Mouse (Mus musculus): ENCODE measurements around the gene Coro1a.

Coro1a gene

DNA sequence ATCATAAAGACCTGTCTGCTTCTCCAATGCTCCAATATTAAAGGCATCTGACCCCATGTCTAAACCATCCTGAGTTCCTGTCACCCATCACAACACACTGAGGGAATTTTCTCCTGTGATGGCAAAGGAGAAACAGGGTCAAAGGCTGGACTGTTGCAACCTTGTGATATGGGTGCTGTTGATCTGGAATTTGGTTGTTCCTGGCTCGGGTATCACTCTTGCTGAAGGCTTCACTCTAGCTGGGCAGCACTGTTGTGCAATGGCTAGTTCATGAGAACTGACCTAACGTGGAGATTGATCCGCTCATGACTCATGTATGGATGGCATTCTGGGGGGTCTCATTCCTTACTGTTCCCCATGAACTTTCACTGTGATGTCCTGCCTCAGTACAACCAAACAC is 18.6 kb downstream of the Coro1a start:
- WGBS: 87% methylated on average over 3 of the region's 3 CpGs

DNA sequence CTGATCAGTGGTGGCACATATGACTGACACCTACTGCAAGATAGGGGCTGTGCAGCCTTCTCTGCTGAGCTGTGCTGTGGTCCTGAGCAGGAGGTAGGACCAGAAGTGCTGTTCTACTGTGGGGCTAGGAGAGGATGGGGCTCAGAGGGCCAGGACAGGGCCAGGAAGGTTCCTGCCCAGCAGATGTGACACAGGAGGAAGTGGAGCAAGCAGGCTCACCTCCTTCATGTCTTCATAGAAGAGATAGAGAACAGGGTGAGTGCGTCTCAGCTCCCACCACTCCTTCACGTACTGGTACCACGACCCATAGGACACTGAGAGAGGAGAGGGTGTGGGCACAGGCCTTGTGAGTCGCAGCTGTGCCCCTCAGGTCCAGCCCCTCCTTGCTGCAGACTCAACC is 19.4 kb downstream of the Coro1a start:
- WGBS: 86% methylated on average over 4 of the region's 4 CpGs

DNA sequence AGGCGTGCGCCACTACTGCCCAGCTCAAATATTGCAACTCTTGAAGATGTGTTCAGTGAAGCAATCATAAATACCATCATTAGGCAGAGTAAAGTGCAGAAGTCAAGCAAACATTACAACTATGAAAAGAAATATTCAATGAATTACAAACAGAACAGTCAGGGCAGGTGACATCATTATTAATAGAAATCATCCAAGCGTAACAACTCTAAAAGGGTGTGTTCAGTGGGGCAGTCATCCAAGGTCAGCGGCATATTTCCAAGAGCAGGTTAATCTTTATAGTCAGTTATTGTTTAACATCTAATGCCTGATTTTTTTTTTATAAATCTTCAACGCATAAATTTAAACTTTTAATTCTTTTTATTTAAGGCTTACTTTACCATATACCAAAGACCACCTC is 26.4 kb downstream of the Coro1a start:
- 94% methylated on average over 5 of the region's 5 CpGs for WGBS

DNA sequence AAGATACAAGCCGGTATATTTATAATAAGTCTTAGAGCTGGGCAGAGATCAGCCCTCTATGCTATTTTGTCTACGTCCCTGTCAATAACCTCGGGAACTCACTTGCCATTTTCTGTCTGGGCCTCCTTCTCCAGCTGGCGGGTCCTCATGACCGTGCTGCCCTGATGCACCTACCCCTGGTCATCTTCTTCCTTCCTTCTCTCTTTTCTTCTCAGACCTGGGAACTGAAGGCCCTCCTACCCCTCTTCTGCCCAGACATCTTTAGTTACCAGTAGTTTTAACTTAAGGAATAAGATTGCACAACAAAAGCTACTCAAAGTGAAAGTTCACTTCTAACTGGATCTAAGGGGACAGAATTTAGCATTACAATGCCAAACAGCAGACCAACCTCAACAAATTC is 27.9 kb downstream of the Coro1a start:
- WGBS: 87% methylated on average over 5 of the region's 5 CpGs

DNA sequence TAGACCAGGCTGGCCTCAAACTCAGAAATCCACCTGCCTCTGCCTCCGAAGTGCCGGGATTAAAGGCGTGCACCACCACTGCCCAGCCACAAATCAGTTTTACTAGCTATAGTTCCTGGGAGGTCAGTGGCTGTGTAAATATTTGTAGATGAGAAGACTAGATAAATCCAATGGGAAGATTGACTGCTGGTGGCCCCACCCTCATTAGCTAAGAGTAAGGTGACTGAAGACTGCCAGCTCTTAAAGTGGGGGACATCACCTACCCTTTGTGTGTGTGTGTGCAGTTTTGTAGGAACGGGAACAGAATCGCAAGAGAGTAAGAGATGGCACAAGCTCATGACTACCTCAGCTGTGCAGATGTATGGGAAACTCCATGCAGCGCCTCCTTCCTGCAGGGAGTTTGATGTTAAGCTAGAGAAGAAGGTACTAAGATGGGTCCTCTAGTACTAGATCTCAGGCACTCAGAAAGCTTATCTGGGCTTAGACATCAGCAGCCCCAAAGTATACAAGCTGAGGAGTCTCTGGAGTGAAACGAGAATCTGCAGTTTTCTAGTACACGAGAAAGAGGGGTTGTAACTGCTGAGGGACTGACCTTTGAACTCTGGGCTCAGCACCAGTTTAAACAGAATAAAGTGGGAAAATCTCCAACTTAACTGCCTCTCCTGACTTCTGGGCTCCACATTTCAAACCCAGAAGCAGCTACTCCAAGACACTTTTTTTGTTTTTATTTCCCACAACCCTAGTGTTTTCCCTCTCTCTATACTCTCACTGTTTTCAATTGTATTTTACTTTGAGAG is 28.8 kb downstream of the Coro1a start:
- WGBS: 92% methylated on average over 8 of the region's 8 CpGs

DNA sequence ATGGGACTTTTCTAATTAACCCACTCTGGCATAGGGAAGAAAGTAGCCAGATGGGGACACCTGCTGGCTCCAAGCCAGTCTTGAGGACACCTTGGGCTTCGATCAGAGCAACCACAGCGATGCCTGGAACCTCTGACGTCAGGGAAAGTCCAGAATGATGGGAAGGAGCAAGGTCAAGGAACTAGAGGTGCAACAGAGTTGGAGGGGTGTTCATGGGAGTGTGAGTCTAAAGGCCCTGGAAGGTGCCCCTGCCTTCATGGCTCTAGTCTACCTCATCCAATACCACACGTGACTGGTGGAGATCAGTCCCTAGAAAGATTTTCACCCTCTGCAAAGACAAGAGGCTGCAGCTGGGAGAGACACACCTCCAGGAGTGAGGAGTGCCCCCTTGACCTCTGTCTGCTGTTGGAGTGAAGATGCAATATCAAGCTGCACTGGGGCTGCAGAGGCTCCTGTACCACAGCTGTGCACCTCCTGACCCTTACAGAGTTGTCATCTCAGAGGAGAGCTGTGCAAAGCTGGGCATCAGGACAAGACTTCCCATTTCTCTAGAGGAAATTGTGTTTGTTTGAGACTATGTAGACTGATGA is 30.9 kb downstream of the Coro1a start:
- 71% methylated on average over 4 of the region's 4 CpGs for WGBS

DNA sequence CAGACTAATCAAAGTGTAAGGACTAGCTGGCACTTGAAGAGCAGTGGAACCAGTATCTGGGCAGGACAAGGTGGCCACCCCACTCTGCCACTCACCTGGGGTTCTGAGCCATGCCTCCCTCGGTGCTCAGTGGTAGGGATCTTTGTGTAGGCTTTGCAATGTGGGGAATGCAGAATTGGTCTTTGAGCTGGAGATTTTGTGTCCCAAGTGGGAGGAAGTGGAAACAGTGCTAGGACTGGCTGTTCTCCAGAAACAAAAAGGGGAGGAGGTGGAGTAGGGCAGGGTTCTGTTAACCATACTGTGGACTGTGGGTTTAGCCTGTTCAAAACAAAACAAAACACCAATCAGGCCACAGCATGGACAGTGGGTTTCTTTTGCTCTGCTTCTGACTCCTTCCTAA is 31.4 kb downstream of the Coro1a start, which contains the start of gene Sult1a1:
Gene Sult1a1 (minus strand): TSS at position 226 of the 400 bp plus-strand sequence.
- 23% methylated on average over 1 of the region's 1 CpGs for WGBS

DNA sequence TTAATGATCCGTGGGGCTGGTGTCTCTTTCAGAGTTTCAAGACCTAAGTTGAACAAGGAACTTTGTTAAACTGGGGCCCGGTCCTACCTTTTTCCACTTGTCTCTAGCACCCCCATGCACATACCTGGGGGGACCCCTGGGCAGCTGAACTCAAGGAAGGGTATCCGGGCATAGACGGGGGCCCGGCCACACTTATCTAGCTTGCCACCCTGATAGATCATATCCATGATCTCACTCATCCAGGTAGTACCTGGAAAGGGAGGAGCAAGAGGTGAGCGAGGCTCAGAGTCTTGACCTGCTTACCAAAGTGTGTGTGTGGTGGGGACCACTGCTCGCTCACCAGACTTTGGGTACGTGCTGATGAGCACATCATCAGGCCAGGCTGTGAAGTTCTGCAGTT is 32.5 kb downstream of the Coro1a start:
- 94% methylated on average over 8 of the region's 8 CpGs for WGBS

DNA sequence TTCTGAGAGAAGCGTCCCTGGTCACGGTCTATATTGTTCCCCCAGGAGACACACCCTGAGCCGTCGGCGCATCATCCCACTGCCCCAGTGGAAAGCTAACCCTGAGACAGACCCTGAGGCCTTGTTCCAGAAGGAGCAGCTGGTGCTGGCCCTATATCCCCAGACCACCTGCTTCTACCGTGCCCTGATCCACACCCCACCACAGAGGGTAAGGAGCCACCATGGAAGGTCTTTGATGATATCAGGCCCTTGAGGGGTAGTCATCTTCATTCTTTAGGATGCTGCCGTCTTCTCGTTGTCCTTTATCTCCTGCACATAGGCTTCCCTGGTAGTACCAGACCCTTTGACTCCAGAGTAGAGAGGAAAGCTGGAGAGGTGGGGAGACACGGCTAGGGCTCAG is 35.5 kb downstream of the Coro1a start:
- 95% methylated on average over 9 of the region's 9 CpGs for WGBS

DNA sequence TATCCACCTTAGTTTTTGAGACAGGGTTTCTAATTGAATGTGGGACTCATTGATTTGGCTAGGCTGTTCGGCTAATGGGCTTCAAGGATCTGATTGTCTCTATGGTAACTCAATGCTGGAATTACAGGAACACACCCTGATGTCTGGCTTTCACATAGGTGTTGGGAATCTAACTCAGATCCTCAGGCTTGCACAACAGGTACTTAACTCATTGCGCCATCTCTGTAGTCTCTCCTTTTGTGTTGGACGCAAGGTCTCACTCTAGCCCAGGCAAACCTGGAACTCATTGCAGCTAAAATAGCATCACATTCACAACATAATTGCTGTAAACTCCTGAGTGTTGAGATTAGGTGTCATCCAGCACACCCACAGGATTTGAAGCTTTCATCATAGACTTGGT is 37.4 kb downstream of the Coro1a start:
- over 99% methylated on average over 3 of the region's 3 CpGs for WGBS

DNA sequence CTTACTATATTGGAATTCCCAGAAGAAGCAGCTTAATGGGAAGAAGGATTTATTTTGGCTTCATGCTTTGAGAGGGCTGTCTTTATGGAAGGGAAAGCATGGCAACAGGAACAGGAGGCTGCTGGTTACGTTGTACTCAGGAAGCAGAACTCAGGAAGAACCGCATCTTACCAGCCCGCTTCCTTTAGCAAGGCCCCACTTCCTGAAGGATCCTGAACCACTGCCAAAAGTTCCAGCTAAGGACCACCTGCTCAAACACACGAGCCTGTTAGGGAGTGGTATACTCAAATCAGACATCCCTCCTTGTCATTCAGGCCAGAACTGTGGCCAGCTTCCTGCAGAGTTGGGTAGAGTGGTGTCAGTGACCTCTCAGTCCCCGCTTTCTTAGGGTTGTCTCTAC is 39.1 kb downstream of the Coro1a start:
- WGBS: 69% methylated on average over 5 of the region's 5 CpGs

DNA sequence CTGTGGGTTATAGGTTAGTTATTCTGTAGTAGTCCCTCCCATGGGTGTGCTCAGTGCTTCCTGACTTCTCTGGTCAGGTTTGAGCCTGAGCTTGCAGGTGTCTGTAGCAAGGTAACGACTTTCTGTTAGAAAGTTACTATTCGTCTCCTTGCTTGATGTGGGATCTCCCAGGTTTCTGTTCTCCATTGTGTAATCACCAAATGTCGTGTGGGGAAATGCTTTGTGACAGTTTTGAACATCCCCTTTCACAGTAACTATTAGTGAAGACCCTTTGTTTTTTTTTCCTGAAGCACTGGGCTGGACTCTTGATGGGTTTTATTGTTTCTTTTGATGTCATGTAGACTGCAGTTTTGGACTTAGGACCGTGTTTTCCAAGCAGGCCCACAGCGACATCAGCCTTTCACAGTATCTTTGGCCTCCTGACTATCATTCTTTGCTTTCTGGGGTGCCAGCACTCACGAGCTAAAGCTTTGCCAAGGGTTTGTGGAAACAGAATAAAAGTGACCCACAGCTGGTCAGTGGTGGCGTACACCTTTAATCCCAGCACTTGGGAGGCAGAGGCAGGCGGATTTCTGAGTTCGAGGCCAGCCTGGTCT is 40.0 kb downstream of the Coro1a start:
- WGBS: 78% methylated on average over 9 of the region's 9 CpGs

DNA sequence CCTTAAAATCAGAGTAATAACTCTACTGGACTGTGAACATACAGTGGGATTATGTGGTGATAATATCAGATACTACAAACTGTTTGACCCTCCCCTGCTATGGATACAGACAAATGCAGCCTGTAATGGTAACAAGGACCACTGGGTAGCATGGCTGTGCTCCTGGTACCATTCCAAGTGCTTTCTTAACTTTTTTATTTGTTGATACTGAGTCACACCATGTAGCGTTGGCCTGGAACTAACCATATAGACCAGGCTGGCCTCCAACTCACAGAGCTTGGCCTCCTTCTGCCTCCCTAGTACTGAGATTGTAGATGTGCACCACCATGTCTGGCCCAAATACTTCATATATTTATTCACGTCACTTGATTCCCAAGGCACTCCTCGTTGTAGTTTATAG is 42.3 kb downstream of the Coro1a start:
- WGBS: 92% methylated on average over 3 of the region's 3 CpGs

DNA sequence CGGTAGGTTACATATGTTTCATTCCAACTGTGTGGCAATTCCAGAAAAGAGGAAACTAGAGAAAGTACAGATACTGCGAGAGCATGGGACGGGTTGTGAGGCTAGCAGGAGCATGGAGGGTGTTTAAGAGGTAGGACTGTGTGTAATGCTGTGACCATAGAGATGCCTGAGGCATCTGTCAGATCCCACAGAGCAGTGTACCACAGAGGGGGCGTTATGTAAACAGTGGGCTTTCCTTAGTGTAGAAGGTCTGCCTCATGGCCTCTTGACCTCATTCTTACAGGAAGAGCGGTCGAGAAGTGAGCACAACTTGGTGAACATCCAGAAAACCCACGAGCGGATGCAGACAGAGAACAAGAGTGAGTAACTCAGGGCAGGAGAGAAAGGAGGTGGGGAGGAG is 43.9 kb downstream of the Coro1a start:
- 73% methylated on average over 8 of the region's 8 CpGs for WGBS

DNA sequence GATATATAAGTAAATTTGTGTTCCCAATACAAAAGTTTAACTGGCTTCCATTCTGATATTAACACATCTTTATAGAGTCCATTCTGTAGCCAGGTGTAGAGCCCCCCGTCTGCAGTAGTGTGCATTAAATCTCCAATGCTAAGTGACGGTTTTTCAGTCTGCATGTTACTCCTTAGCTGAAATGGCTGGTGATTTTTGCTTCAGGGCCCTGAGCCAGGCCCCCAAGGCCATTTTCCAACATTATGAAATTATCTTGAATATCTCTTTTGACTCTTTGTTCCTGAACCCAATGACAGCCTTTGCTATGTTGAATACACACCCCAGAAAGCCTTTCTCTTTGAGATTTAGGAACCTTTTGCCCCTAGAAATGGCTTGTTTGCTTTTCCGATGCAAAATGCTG is 47.8 kb downstream of the Coro1a start:
- WGBS: 96% methylated on average over 3 of the region's 3 CpGs

DNA sequence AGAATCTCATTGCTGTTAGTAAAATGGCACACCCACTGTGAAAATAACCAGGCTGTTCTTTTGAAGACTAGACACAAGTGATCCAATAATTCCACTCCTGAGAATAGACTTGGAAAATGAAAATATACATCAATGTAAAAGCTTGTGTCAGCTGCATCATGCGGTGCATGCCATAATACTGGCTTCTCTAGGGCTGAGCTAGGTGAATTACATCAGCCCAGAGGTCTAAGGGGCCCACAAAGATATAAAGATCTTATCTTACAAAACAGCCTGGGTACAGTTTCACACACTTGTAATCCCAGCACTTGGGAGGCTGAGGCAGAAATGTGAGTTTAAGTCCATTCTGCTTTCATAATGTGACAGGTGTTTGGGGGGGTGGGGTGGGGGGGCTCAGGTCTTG is 50.1 kb downstream of the Coro1a start:
- 79% methylated on average over 1 of the region's 1 CpGs for WGBS

DNA sequence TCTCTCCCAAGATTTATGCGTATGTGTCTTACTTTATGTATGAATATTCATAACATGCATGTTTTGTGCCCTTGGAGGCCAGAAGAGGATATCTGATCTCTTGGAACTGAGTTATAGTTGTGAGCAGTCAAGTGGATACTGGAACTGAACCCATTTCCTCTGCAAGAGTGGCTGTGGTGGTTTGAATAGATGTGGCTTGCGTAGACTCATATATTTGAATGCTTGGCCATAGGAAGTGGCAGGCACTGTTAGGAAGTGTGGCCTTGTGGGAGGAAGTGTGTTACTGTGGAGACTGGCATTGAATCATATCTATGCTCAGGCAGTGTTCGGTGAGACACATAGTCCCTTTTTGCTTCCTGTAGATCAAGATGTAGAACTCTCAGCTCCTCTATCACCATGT is 51.9 kb downstream of the Coro1a start:
- WGBS: 81% methylated on average over 3 of the region's 3 CpGs

DNA sequence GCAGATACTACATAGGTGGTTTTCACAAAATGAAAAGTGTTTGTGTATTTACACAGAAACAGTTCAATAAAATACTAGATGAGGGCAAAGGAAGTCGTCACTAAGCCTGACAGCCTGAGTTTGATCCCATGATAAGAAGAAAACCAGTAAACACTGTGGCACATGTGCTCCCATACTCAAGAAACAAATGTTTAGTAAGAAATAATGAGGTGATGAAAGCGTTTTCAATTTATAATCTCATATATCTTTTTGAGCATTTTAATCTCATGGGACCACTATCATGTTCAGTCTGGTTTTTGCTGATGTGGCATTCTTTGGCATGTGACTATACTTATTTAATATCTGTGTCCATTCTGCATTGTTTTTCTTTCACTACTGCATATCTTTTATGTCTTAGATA is 53.6 kb downstream of the Coro1a start:
- 93% methylated on average over 2 of the region's 2 CpGs for WGBS

DNA sequence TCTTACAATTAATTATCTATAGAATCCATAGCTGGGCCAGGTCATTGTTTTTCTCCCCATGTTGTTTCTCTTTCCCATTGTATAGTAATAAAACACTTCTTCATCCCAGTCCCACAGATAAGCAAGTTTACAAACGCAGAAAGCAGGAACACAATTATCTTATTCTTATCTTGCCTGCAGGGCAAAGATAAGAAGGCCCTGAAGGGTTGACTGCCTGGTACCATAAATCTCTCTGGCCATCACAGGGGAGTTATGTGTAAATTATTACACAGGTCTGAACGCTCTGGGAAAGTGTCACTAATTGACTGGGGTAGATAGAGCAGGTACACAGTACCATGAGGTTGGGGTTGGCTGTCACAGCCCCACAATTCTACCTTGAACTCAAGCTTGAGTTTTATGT is 56.7 kb downstream of the Coro1a start:
- 86% methylated on average over 2 of the region's 2 CpGs for WGBS

All from cerebral cortex, adult 2 months (tissue).